Mouse (Mus musculus) embryo, embryonic 10.5 days (tissue): ENCODE data around the gene Loxl3.

ENCODE experiments used
- DNase-seq: peaks from one replicate; pipeline ENCODE4 v3.0.0-alpha.2; 2015; ENCODE audit warnings: low spot score

Gene Loxl3

GRCm38 (mm10) chr6:83033249-83034185 lies at the start of gene Loxl3, which contains the start of gene Dok1:
Gene Loxl3 (plus strand): TSS chr6:83034173.
Gene Dok1 (minus strand): TSS chr6:83033471.
- DNase-seq = peak; percentile 85

- peak; percentile 80 for DNase-seq
Observed at GRCm38 (mm10) chr6:82987411-82987971, 46.5 kb upstream of the Loxl3 start.

- DNase-seq = no peak
Observed at GRCm38 (mm10) chr6:82993696-82994095, 40.3 kb upstream of the Loxl3 start.

- no peak for DNase-seq
Observed at GRCm38 (mm10) chr6:82994372-82994771, 39.6 kb upstream of the Loxl3 start.

- DNase-seq = peak; percentile 99
Observed at GRCm38 (mm10) chr6:82996740-82997315, 37.1 kb upstream of the Loxl3 start.

- peak; percentile 25 for DNase-seq
Observed at GRCm38 (mm10) chr6:82997511-82998102, 36.4 kb upstream of the Loxl3 start.

GRCm38 (mm10) chr6:82998326-82998725 lies 35.6 kb upstream of the Loxl3 start:
- DNase-seq = peak; percentile 17

GRCm38 (mm10) chr6:82999986-83000385 lies 34.0 kb upstream of the Loxl3 start:
- no peak for DNase-seq

- DNase-seq = no peak
Observed at GRCm38 (mm10) chr6:83003082-83003481, 30.9 kb upstream of the Loxl3 start.

- DNase-seq = no peak
Observed at GRCm38 (mm10) chr6:83003850-83004249, 30.1 kb upstream of the Loxl3 start.

GRCm38 (mm10) chr6:83004309-83004708 lies 29.7 kb upstream of the Loxl3 start:
- no peak for DNase-seq

GRCm38 (mm10) chr6:83004872-83005271 lies 29.1 kb upstream of the Loxl3 start:
- DNase-seq = no peak

GRCm38 (mm10) chr6:83005444-83006011 lies 28.4 kb upstream of the Loxl3 start:
- no peak for DNase-seq

GRCm38 (mm10) chr6:83006114-83006513 lies 27.9 kb upstream of the Loxl3 start:
- no peak for DNase-seq

- DNase-seq = no peak
Observed at GRCm38 (mm10) chr6:83008659-83009058, 25.3 kb upstream of the Loxl3 start.

GRCm38 (mm10) chr6:83010010-83010409 lies 24.0 kb upstream of the Loxl3 start:
- DNase-seq = no peak

GRCm38 (mm10) chr6:83011255-83011654 lies 22.7 kb upstream of the Loxl3 start:
- no peak for DNase-seq

- DNase-seq = no peak
Observed at GRCm38 (mm10) chr6:83011756-83012155, 22.2 kb upstream of the Loxl3 start.

- no peak for DNase-seq
Observed at GRCm38 (mm10) chr6:83013444-83013843, 20.5 kb upstream of the Loxl3 start.

- DNase-seq = no peak
Observed at GRCm38 (mm10) chr6:83014482-83015466, 19.2 kb upstream of the Loxl3 start.

- DNase-seq = no peak
Observed at GRCm38 (mm10) chr6:83015749-83016148, 18.2 kb upstream of the Loxl3 start.
